Mouse (Mus musculus): ENCODE data around the gene Smarcb1.

DNA sequence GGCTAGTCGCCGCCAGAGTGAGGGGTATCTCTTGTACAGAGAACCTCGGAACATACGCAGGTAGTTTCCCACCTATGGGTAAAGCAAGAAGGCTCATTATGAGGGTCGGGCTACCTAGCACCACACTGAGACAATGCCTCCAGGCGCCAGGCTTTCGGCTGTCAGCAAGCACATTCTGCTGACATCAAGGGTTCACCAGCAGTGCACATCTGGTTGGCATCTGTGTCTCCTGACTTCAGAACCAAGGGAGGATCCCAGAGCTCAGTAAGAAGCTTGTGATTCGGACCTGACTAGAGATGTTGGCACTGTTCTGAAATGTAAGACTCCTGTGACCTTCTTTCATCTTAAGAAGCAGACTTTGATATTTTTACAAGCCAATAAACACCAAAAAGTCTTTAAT is 4.6 kb downstream of the Smarcb1 start:
- no peak for TF ChIP-seq ZNF384 (IDR thresholded peaks at IDR 0.05; ENCODE audit: low read depth, low read length)
- no peak for TF ChIP-seq CHD2 (IDR thresholded peaks at IDR 0.05; ENCODE audit: low read depth, low read length)
- TF ChIP-seq ZC3H11A (IDR thresholded peaks at IDR 0.05; ENCODE audit: borderline replicate concordance, low read depth, low read length): no peak
- TF ChIP-seq HCFC1 (IDR thresholded peaks at IDR 0.05; ENCODE audit: borderline replicate concordance, insufficient read depth, low read length): no peak
- TF ChIP-seq MAFK (IDR thresholded peaks at IDR 0.05; ENCODE audit: insufficient read depth, low read depth, low read length): no peak

Data from ES-E14 (cell line).